Mouse (Mus musculus) limb, embryonic 12.5 days (tissue): ENCODE measurements around the gene Cyp2w1. TPM values are rescaled to one million over a fixed set of nuclear protein-coding genes. Genes with fewer than 3 reads are reported as not detected.

Experiments
- ATAC-seq: fragments of 200-750 bp; cut with Nextera tagmentation; 2 replicates; pipeline ENCODE4 v1.8.0; 2017; ENCODE audit warnings: low read depth, moderate TSS enrichment; ENCODE audit not compliant: insufficient number of reproducible peaks, insufficient read depth, low FRiP score, low TSS enrichment
- H3K27ac ChIP-seq: fragments of 300-500 bp; sonication (generic); 2 replicates; pipeline ENCODE4 v1.5.1; 2016; ENCODE audit warnings: mild to moderate bottlenecking, moderate library complexity
- H3K27me3 ChIP-seq: fragments of 300-500 bp; sonication (generic); 2 replicates; pipeline ENCODE4 v1.6.1; 2016; ENCODE audit warnings: mild to moderate bottlenecking, moderate library complexity
- H3K36me3 ChIP-seq: fragments of 300-500 bp; sonication (generic); 2 replicates; pipeline ENCODE4 v1.6.1; 2016; ENCODE audit warnings: mild to moderate bottlenecking, moderate library complexity
- H3K4me1 ChIP-seq: fragments of 300-500 bp; sonication (generic); replicated peaks from 2 replicates; pipeline ENCODE4 v1.6.1; 2016
- H3K4me2 ChIP-seq: fragments of 300-500 bp; sonication (generic); 2 replicates; pipeline ENCODE4 v1.6.1; 2016; ENCODE audit warnings: mild to moderate bottlenecking, moderate library complexity
- H3K4me3 ChIP-seq: fragments of 300-500 bp; sonication (generic); replicated peaks from 2 replicates; pipeline ENCODE4 v1.5.1; 2016; ENCODE audit warnings: mild to moderate bottlenecking
- H3K9ac ChIP-seq: fragments of 300-500 bp; sonication (generic); replicated peaks from 2 replicates; pipeline ENCODE4 v1.6.1; 2016; ENCODE audit warnings: mild to moderate bottlenecking, moderate library complexity
- H3K9me3 ChIP-seq: fragments of 300-500 bp; sonication (generic); 2 replicates; pipeline ENCODE4 v1.6.1; 2016; ENCODE audit warnings: mild to moderate bottlenecking, moderate library complexity
- WGBS: fragments of 180-500 bp; shearing (Covaris S2); methylation state at CpG from one replicate; pipeline ENCODE4 v1.1.7; 2016; 5-methylcytosine and 5-hydroxymethylcytosine counted together
- polyA plus RNA-seq: library from polyadenylated mRNA; unstranded; fragments of >200 nt; fragmentation: Nextera tagmentation; extraction: Ambion mirVana; gene quantifications from 2 replicates; pipeline ENCODE4 v1.2.1, GENCODE M21; 2016

Cyp2w1 gene
- polyA plus RNA-seq, 1 experiment from 2014 or later = 0.90 TPM

GRCm38 (mm10) chr5:139323260-139323924 is 29.0 kb upstream of the Cyp2w1 start:
- H3K9me3 ChIP-seq = no peaks in the 10 kb centered on the region
- peaks cover 57% of the 10 kb centered on the region for H3K27me3 ChIP-seq

GRCm38 (mm10) chr5:139324045-139324491 is 28.3 kb upstream of the Cyp2w1 start:
- 60% methylated on average over 5 of the region's 5 CpGs for WGBS
- 0 out of 2 replicates have a peak overlapping the region, but pooled peaks have one; percentile 58 for H3K4me3 ChIP-seq
- ATAC-seq = no peak
- peaks cover 16% of the 10 kb centered on the region for H3K4me1 ChIP-seq
- H3K4me2 ChIP-seq = 0 out of 2 replicates have a peak overlapping the region, but pooled peaks have one; percentile 17
- H3K27ac ChIP-seq = no peak overlapping the region
- H3K9ac ChIP-seq = no peak overlapping the region
- peaks cover 60% of the 10 kb centered on the region for H3K27me3 ChIP-seq
- no peaks in the 10 kb centered on the region for H3K9me3 ChIP-seq
- H3K36me3 ChIP-seq = no peaks in the 10 kb centered on the region

More at GRCm38 (mm10) chr5:139323260-139323924, 29.0 kb upstream of the Cyp2w1 start:
- 0 out of 2 replicates have a peak overlapping the region, but pooled peaks have one; percentile 17 for H3K4me2 ChIP-seq
- no peaks in the 10 kb centered on the region for H3K36me3 ChIP-seq
- no peak overlapping the region for H3K9ac ChIP-seq
- H3K27ac ChIP-seq = no peak overlapping the region
- H3K4me1 ChIP-seq = peaks cover 16% of the 10 kb centered on the region
- no peak for ATAC-seq
- no peak overlapping the region for H3K4me3 ChIP-seq
- 73% methylated on average over 9 of the region's 9 CpGs for WGBS

GRCm38 (mm10) chr5:139324691-139325394 is 27.6 kb upstream of the Cyp2w1 start:
- Histone ChIP-seq H3K36me3 (no peaks in the 10 kb centered on the region), H3K27me3 (peaks cover 66% of the 10 kb centered on the region), H3K9me3 (no peaks in the 10 kb centered on the region), H3K27ac (no peak overlapping the region), H3K4me2 (peak overlapping the region; percentile 95), H3K9ac (peak overlapping the region; percentile 63), H3K4me1 (peaks cover 16% of the 10 kb centered on the region), H3K4me3 (peak overlapping the region; percentile 58)
- ATAC-seq = peak; percentile 35; the same call in 1 of the 2 replicates
- WGBS = 3% methylated on average over 60 of the region's 62 CpGs

- Histone ChIP-seq H3K27ac (no peak within 1 kb of the TSS), H3K36me3 (no peaks in the 10 kb centered on the region), H3K4me1 (peaks cover 16% of the 10 kb centered on the region), H3K9me3 (no peaks in the 10 kb centered on the region), H3K4me3 (peak within 1 kb of the TSS; percentile 58), H3K9ac (peak within 1 kb of the TSS; percentile 63), H3K4me2 (peak within 1 kb of the TSS; percentile 95), H3K27me3 (peaks cover 67% of the 10 kb centered on the region)
- peak; percentile 72 for ATAC-seq
- 3% methylated on average over 45 of the region's 61 CpGs for WGBS
Measured at GRCm38 (mm10) chr5:139325395-139325966, 26.9 kb upstream of the Cyp2w1 start, which contains the start of gene Adap1. Adap1 (minus strand) TSS chr5:139325622.

GRCm38 (mm10) chr5:139326111-139326696 is 26.2 kb upstream of the Cyp2w1 start:
- H3K4me1 ChIP-seq = peaks cover 16% of the 10 kb centered on the region
- no peak for ATAC-seq
- no peaks in the 10 kb centered on the region for H3K36me3 ChIP-seq
- no peak overlapping the region for H3K4me3 ChIP-seq
- no peak overlapping the region for H3K9ac ChIP-seq
- H3K27ac ChIP-seq = no peak overlapping the region
- H3K27me3 ChIP-seq = peaks cover 67% of the 10 kb centered on the region
- no peaks in the 10 kb centered on the region for H3K9me3 ChIP-seq
- H3K4me2 ChIP-seq = no peak overlapping the region
- 67% methylated on average over 13 of the region's 13 CpGs for WGBS

- Histone ChIP-seq H3K4me1 (peaks cover 16% of the 10 kb centered on the region), H3K36me3 (no peaks in the 10 kb centered on the region), H3K27me3 (peaks cover 64% of the 10 kb centered on the region), H3K4me2 (no peak overlapping the region), H3K4me3 (no peak overlapping the region), H3K9me3 (no peaks in the 10 kb centered on the region), H3K9ac (no peak overlapping the region), H3K27ac (no peak overlapping the region)
- WGBS = 66% methylated on average over 7 of the region's 7 CpGs
- no peak for ATAC-seq
Measured at GRCm38 (mm10) chr5:139326986-139327633, 25.3 kb upstream of the Cyp2w1 start.

- no peak overlapping the region for H3K4me3 ChIP-seq
- no peak for ATAC-seq
- H3K9me3 ChIP-seq = no peaks in the 10 kb centered on the region
- no peak overlapping the region for H3K9ac ChIP-seq
- 82% methylated on average over 7 of the region's 7 CpGs for WGBS
- H3K4me1 ChIP-seq = peaks cover 16% of the 10 kb centered on the region
- peaks cover 59% of the 10 kb centered on the region for H3K27me3 ChIP-seq
- no peak overlapping the region for H3K4me2 ChIP-seq
- no peaks in the 10 kb centered on the region for H3K36me3 ChIP-seq
- H3K27ac ChIP-seq = no peak overlapping the region
Measured at GRCm38 (mm10) chr5:139327634-139328020, 24.8 kb upstream of the Cyp2w1 start.

GRCm38 (mm10) chr5:139330766-139331165 is 21.7 kb upstream of the Cyp2w1 start:
- H3K4me1 ChIP-seq = no peaks in the 10 kb centered on the region
- no peak overlapping the region for H3K4me2 ChIP-seq
- H3K27ac ChIP-seq = no peak overlapping the region
- WGBS = 72% methylated on average over 7 of the region's 7 CpGs
- H3K9me3 ChIP-seq = no peaks in the 10 kb centered on the region
- ATAC-seq = no peak
- H3K9ac ChIP-seq = no peak overlapping the region; the same call in 1 of the 2 replicates
- H3K27me3 ChIP-seq = peaks cover 29% of the 10 kb centered on the region
- H3K36me3 ChIP-seq = peaks cover 14% of the 10 kb centered on the region
- H3K4me3 ChIP-seq = no peak overlapping the region

GRCm38 (mm10) chr5:139331742-139332141 is 20.7 kb upstream of the Cyp2w1 start:
- no peak overlapping the region for H3K4me3 ChIP-seq
- ATAC-seq = no peak
- H3K4me1 ChIP-seq = 0 out of 2 replicates have a peak, but pooled peaks cover 2% of the 10 kb centered on the region
- no peak overlapping the region for H3K27ac ChIP-seq
- H3K9ac ChIP-seq = no peak overlapping the region
- peaks cover 24% of the 10 kb centered on the region for H3K36me3 ChIP-seq
- no peaks in the 10 kb centered on the region for H3K9me3 ChIP-seq
- H3K4me2 ChIP-seq = no peak overlapping the region
- H3K27me3 ChIP-seq = peaks cover 19% of the 10 kb centered on the region
- 19% methylated on average over 8 of the region's 8 CpGs for WGBS

- 86% methylated on average over 8 of the region's 8 CpGs for WGBS
- ATAC-seq = no peak
- peaks cover 10% of the 10 kb centered on the region; the same call in 1 of the 2 replicates for H3K27me3 ChIP-seq
- no peak overlapping the region for H3K4me3 ChIP-seq
- no peak overlapping the region for H3K4me2 ChIP-seq
- H3K36me3 ChIP-seq = peaks cover 34% of the 10 kb centered on the region
- no peak overlapping the region for H3K9ac ChIP-seq
- H3K27ac ChIP-seq = no peak overlapping the region
- no peaks in the 10 kb centered on the region for H3K9me3 ChIP-seq
- 0 out of 2 replicates have a peak, but pooled peaks cover 2% of the 10 kb centered on the region for H3K4me1 ChIP-seq
Measured at GRCm38 (mm10) chr5:139332590-139333272, 19.7 kb upstream of the Cyp2w1 start.
